Mouse (Mus musculus): ENCODE measurements around the gene Sys1.
A peak's percentile ranks its signal among the peaks of the same experiment; 100 is the strongest.

Sys1 gene

GRCm38 (mm10) chr2:164453047-164453757 lies 3.6 kb upstream of the Sys1 start:
- DNase-seq (ENCODE audit: low spot score) = no peak

- no peak for DNase-seq (ENCODE audit: low spot score)
Observed at GRCm38 (mm10) chr2:164453887-164454500, 2.8 kb upstream of the Sys1 start.

- DNase-seq (ENCODE audit: low spot score) = no peak
Observed at GRCm38 (mm10) chr2:164454846-164455245, 1.9 kb upstream of the Sys1 start.

GRCm38 (mm10) chr2:164455421-164456190 lies 1.2 kb upstream of the Sys1 start:
- DNase-seq (ENCODE audit: low spot score) = no peak

GRCm38 (mm10) chr2:164456413-164456812 lies 351 bp upstream of the Sys1 start:
- no peak for DNase-seq (ENCODE audit: low spot score)

GRCm38 (mm10) chr2:164457942-164458341 lies 1.2 kb downstream of the Sys1 start:
- no peak for DNase-seq (ENCODE audit: low spot score)

- DNase-seq (ENCODE audit: low spot score) = no peak
Observed at GRCm38 (mm10) chr2:164458535-164458934, 1.8 kb downstream of the Sys1 start.

GRCm38 (mm10) chr2:164460745-164461551 lies 4.2 kb downstream of the Sys1 start, which contains the start of gene Gm20458:
Gene Gm20458, plus strand, starts transcription at chr2:164460967.
- DNase-seq (ENCODE audit: low spot score) = peak; percentile 93

GRCm38 (mm10) chr2:164465161-164465560 lies 8.4 kb downstream of the Sys1 start:
- DNase-seq (ENCODE audit: low spot score) = no peak

- no peak for DNase-seq (ENCODE audit: low spot score)
Observed at GRCm38 (mm10) chr2:164466787-164467186, 10.0 kb downstream of the Sys1 start.

- no peak for DNase-seq (ENCODE audit: low spot score)
Observed at GRCm38 (mm10) chr2:164470254-164470653, 13.5 kb downstream of the Sys1 start.

GRCm38 (mm10) chr2:164473624-164474023 lies 16.9 kb downstream of the Sys1 start, which contains the start of gene Trp53tg5:
Gene Trp53tg5, minus strand, starts transcription at chr2:164473724.
- DNase-seq (ENCODE audit: low spot score) = no peak

- no peak for DNase-seq (ENCODE audit: low spot score)
Observed at GRCm38 (mm10) chr2:164485681-164486257, 29.0 kb downstream of the Sys1 start, which contains the start of gene Dbndd2. Gene Dbndd2, plus strand, starts transcription at chr2:164486106.

- peak; percentile 43 for DNase-seq (ENCODE audit: low spot score)
Observed at GRCm38 (mm10) chr2:164486258-164487114, 29.7 kb downstream of the Sys1 start.

- no peak for DNase-seq (ENCODE audit: low spot score)
Observed at GRCm38 (mm10) chr2:164487115-164487527, 30.4 kb downstream of the Sys1 start.

- DNase-seq (ENCODE audit: low spot score) = no peak
Observed at GRCm38 (mm10) chr2:164487812-164488211, 31.0 kb downstream of the Sys1 start.

- DNase-seq (ENCODE audit: low spot score) = no peak
Observed at GRCm38 (mm10) chr2:164494126-164494525, 37.4 kb downstream of the Sys1 start.

- DNase-seq (ENCODE audit: low spot score) = no peak
Observed at GRCm38 (mm10) chr2:164496331-164496730, 39.6 kb downstream of the Sys1 start.

- peak; percentile 53 for DNase-seq (ENCODE audit: low spot score)
Observed at GRCm38 (mm10) chr2:164496847-164497690, 40.3 kb downstream of the Sys1 start, which contains the start of gene Pigt. Gene Pigt, plus strand, starts transcription at chr2:164497520.
